Mouse (Mus musculus) liver, embryonic 16.5 days (tissue): ENCODE data around the gene Ttc16. TPM values are rescaled to one million over a fixed set of nuclear protein-coding genes. Genes with fewer than 3 reads are reported as not detected.

Source experiments
- ATAC-seq: fragments of 200-750 bp; cut with Nextera tagmentation; 2 replicates; pipeline ENCODE4 v1.8.0; 2017; ENCODE audit warnings: low read depth, mild to moderate bottlenecking, moderate number of reproducible peaks, moderate library complexity
- H3K27ac ChIP-seq: fragments of 300-500 bp; sonication (generic); 2 replicates; pipeline ENCODE4 v1.5.1; 2014; ENCODE audit warnings: mild to moderate bottlenecking, low read length
- H3K27me3 ChIP-seq: fragments of 300-500 bp; sonication (generic); 2 replicates; pipeline ENCODE4 v1.6.1; 2014; ENCODE audit warnings: low read depth, low read length, mixed read lengths; ENCODE audit not compliant: control insufficient read depth, insufficient read depth
- H3K36me3 ChIP-seq: fragments of 300-500 bp; sonication (generic); 2 replicates; pipeline ENCODE4 v1.6.1; 2014; ENCODE audit warnings: mild to moderate bottlenecking; ENCODE audit not compliant: control insufficient read depth, insufficient read depth
- H3K4me1 ChIP-seq: fragments of 300-500 bp; sonication (generic); 2 replicates; pipeline ENCODE4 v1.6.1; 2014; ENCODE audit warnings: low read depth, low read length, mixed read lengths; ENCODE audit not compliant: control insufficient read depth
- H3K4me2 ChIP-seq: fragments of 300-500 bp; sonication (generic); 2 replicates; pipeline ENCODE4 v1.6.1; 2014; ENCODE audit warnings: low read depth, low read length, mixed read lengths
- H3K4me3 ChIP-seq: fragments of 300-500 bp; sonication (generic); 2 replicates; pipeline ENCODE4 v1.5.1; 2014; ENCODE audit warnings: low read depth, mild to moderate bottlenecking, low read length
- H3K9ac ChIP-seq: fragments of 300-500 bp; sonication (generic); 2 replicates; pipeline ENCODE4 v1.6.1; 2014; ENCODE audit warnings: low read depth, low read length
- H3K9me3 ChIP-seq: fragments of 300-500 bp; sonication (generic); replicated peaks from 2 replicates; pipeline ENCODE4 v1.6.1; 2016; ENCODE audit warnings: low read length; ENCODE audit not compliant: control insufficient read depth
- WGBS: fragments of 180-500 bp; shearing (Covaris S2); extraction: QIAGEN DNeasy Blood & Tissue Kit; methylation state at CpG from one replicate; pipeline ENCODE4 v1.1.7; 2014; ENCODE audit not compliant: insufficient replicate concordance; 5-methylcytosine and 5-hydroxymethylcytosine counted together
- polyA plus RNA-seq: library from polyadenylated mRNA; unstranded; fragments of >200 nt; fragmentation: Nextera tagmentation; extraction: Ambion mirVana; gene quantifications from 2 replicates; pipeline ENCODE4 v1.2.1, GENCODE M21; 2015

Gene Ttc16
- polyA plus RNA-seq, 1 experiment from 2014 or later: 0.07 TPM

DNA sequence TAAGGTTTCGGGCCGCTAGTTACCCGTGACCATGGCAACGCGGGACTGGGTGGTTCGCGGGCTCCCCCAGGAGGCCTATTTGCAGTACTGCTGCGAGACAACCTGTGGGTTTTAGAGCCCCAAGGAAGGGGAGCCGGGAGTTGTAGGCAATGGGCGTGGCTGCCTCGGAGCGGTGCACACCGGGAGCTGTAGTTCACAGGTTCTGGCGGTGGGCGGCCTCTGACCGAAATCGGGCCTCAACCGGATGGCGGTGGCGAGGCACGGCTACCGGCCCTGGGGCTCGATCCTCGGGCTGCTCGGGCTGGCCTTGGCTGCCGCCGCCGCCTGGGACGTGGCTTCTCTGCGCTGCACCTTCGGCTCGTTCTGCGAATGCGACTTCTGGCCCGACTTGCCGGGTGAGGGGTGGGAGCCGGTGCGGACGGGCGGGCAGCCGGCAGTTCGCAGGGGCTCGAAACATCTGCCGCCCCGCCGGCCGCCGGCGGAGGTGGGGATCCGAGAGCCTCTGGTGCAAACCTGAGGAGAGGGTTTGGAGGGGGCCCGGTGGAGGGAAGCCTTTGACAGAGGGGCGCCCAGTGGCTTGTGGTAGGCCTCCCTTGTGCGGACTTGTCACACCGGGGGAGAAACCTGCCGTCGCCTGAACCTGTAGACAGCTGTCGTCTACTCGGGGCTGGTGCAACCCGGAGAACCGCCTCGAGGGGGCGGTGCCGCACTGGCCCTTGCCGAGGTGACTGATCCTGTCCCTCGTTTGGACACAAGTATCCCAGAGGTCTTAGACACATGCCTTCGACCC is 18.2 kb downstream of the Ttc16 start, which contains the start of gene Tor2a:
Gene Tor2a (plus strand): TSS at position 179 of the 790 bp plus-strand sequence.
- Histone ChIP-seq H3K27me3 (no peaks in the 10 kb centered on the region), H3K4me2 (peak within 1 kb of the TSS; percentile 99), H3K4me3 (peak within 1 kb of the TSS; percentile 83), H3K4me1 (peaks cover 7% of the 10 kb centered on the region), H3K9ac (peak within 1 kb of the TSS; percentile 80), H3K36me3 (no peaks in the 10 kb centered on the region), H3K27ac (peak within 1 kb of the TSS; percentile 76), H3K9me3 (no peaks in the 10 kb centered on the region)
- WGBS: under 1% methylated on average over 66 of the region's 66 CpGs
- ATAC-seq: peak; percentile 93

DNA sequence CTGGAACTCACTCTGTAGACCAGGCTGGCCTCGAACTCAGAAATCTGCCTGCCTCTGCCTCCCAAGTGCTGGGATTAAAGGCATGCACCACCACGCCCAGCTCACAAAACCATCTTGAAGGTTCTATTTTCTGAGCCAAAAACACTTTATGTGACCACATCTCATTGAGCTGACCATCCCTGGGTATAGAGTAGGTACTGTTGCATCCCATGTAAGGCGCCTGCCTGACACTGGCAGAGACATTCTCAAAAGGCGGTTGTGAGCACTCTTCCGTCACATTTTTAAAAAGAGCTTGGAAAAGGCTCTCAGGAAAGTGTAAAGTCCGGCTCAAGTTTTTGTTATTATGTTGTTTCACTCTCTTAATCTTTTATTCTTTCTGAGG is 18.8 kb downstream of the Ttc16 start:
- no peak for ATAC-seq
- H3K27me3 ChIP-seq: no peaks in the 10 kb centered on the region
- no peak overlapping the region for H3K9ac ChIP-seq
- H3K27ac ChIP-seq: no peak overlapping the region
- H3K9me3 ChIP-seq: no peaks in the 10 kb centered on the region
- peak overlapping the region; percentile 9; the same call in 1 of the 2 replicates for H3K4me3 ChIP-seq
- WGBS: 37% methylated on average over 6 of the region's 6 CpGs
- H3K4me1 ChIP-seq: peaks cover 7% of the 10 kb centered on the region
- H3K36me3 ChIP-seq: no peaks in the 10 kb centered on the region
- H3K4me2 ChIP-seq: peak overlapping the region; percentile 99; the same call in 1 of the 2 replicates

DNA sequence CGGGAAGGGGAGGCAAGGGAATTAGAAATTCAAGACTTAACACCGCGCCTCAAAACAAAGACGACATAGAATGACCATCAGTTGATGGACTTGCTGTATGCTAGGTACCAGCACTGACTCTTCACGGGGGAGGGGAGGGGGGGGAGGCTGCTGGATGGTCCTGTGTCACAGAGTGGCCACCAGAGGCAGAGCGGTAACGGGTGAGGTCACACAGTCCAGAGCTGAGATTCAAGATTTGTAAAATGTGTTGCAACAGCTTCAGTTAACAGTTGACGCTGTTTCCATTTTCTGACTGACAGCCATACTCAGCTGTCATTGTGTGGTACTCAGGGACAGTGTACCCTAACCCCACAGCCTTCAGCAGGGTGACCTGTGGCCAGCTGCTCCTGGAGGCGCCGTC is 23.3 kb downstream of the Ttc16 start:
- Histone ChIP-seq H3K4me3 (no peak overlapping the region), H3K36me3 (no peaks in the 10 kb centered on the region), H3K27ac (no peak overlapping the region), H3K27me3 (no peaks in the 10 kb centered on the region), H3K4me2 (no peak overlapping the region), H3K9ac (no peak overlapping the region), H3K9me3 (no peaks in the 10 kb centered on the region), H3K4me1 (peaks cover 2% of the 10 kb centered on the region; the same call in 1 of the 2 replicates)
- ATAC-seq: peak; percentile 30
- WGBS: 68% methylated on average over 10 of the region's 10 CpGs

DNA sequence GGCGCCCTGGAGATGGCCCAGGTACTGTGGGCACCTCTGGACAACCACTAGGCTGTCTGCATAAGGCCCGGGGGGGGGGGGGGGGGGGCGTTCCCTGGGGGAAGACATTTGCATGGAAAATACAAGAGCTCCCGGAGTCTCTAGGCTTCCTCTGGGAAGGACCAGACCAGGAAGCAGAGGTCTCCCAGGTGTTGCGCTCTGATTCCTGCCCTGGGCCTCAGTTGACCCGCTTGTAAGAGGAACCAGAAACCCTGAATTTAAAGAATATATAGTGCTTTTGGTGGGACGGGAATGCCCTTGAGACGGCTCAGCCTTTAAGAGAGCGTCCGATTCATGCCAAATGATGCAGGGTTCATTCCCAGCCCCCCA is 23.8 kb downstream of the Ttc16 start:
- Histone ChIP-seq H3K36me3 (no peaks in the 10 kb centered on the region), H3K9me3 (no peaks in the 10 kb centered on the region), H3K4me1 (peaks cover under 1% of the 10 kb centered on the region; the same call in 1 of the 2 replicates), H3K4me3 (peak overlapping the region; percentile 24), H3K27me3 (no peaks in the 10 kb centered on the region), H3K27ac (no peak overlapping the region), H3K9ac (no peak overlapping the region), H3K4me2 (peak overlapping the region; percentile 42)
- WGBS: 59% methylated on average over 9 of the region's 10 CpGs
- ATAC-seq: no peak

DNA sequence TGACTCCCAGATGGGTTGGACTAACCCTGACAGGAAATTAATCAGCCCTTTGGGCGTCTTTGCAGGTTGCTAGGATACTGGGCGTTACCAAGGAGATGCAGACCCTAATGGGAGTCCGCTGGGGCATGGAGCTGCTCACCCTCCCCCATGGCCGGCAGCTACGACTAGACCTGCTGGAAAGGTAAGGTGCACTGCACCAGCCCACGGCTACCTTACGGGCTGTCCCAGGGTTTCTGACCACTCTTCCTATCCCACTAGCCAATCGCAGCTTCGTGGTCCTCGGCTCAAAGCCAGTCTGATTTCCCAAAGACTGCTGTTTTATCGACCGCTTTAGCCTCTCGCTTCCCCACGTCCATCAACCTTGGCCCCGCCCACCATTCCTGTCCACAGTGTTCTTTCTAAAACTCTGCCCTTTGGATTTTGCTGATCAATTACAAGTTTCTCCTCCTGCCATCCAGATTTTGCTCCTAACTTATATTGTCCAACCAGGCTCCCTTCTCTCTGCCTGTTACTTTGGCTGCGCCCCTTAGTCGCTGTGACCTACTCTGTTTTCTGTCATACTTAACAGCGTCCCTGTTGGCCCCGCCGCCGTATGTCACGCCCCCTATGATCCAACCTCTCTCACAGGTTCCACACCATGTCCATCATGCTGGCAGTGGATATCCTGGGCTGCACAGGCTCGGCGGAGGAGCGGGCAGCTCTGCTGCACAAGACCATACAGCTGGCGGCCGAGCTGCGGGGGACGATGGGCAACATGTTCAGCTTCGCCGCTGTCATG is 24.4 kb downstream of the Ttc16 start:
- Histone ChIP-seq H3K27me3 (no peaks in the 10 kb centered on the region), H3K4me3 (peak overlapping the region; percentile 24), H3K9ac (no peak overlapping the region), H3K27ac (no peak overlapping the region), H3K9me3 (no peaks in the 10 kb centered on the region), H3K4me1 (no peaks in the 10 kb centered on the region), H3K36me3 (no peaks in the 10 kb centered on the region), H3K4me2 (peak overlapping the region; percentile 42)
- peak; percentile 84 for ATAC-seq
- WGBS: 62% methylated on average over 31 of the region's 31 CpGs

DNA sequence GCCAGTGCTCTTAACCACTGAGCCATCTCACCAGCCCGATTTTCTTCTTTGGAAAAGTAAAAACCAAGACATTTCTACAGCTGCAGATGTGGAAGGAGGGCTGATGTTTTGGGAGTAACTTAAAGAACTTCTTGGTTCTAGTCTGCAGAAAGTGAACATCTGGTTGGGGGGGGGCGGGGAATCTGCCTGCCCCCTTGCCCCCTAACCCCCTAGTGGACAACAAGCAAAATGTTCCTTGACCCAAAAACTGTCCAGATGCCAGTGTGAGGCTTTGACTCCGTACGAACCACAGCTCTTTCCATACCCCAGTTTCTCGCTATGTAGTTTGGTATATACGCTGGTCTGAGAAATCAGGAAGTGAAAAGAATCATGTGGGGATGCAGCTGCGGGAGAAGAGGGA is 25.2 kb downstream of the Ttc16 start:
- Histone ChIP-seq H3K36me3 (no peaks in the 10 kb centered on the region), H3K27me3 (no peaks in the 10 kb centered on the region), H3K4me1 (no peaks in the 10 kb centered on the region), H3K4me2 (no peak overlapping the region), H3K4me3 (no peak overlapping the region), H3K27ac (no peak overlapping the region), H3K9me3 (no peaks in the 10 kb centered on the region), H3K9ac (no peak overlapping the region)
- WGBS: 71% methylated on average over 7 of the region's 7 CpGs
- ATAC-seq: no peak

DNA sequence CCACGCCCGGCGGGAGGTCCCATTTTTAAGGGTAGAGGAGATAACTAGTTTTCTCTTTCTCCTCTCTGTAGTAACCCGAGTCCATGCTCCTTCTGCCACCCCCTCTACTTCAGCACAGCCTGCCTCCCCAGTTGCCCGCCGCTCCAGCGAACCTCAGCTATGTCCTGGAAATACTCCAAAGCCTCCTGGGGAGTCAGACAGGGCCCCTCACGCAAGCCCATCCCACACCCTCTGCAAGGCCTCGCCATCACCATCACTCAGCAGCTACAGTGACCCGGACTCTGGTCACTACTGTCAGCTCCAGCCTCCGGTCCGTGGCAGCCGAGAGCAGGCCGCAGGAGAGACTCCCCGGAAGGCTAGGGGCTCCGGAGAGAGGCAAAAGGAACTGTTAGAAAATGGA is 26.4 kb downstream of the Ttc16 start:
- WGBS: 74% methylated on average over 16 of the region's 16 CpGs
- Histone ChIP-seq H3K36me3 (no peaks in the 10 kb centered on the region), H3K27ac (no peak overlapping the region), H3K4me1 (no peaks in the 10 kb centered on the region), H3K4me2 (no peak overlapping the region), H3K27me3 (no peaks in the 10 kb centered on the region), H3K4me3 (no peak overlapping the region), H3K9me3 (no peaks in the 10 kb centered on the region), H3K9ac (no peak overlapping the region)
- no peak for ATAC-seq

DNA sequence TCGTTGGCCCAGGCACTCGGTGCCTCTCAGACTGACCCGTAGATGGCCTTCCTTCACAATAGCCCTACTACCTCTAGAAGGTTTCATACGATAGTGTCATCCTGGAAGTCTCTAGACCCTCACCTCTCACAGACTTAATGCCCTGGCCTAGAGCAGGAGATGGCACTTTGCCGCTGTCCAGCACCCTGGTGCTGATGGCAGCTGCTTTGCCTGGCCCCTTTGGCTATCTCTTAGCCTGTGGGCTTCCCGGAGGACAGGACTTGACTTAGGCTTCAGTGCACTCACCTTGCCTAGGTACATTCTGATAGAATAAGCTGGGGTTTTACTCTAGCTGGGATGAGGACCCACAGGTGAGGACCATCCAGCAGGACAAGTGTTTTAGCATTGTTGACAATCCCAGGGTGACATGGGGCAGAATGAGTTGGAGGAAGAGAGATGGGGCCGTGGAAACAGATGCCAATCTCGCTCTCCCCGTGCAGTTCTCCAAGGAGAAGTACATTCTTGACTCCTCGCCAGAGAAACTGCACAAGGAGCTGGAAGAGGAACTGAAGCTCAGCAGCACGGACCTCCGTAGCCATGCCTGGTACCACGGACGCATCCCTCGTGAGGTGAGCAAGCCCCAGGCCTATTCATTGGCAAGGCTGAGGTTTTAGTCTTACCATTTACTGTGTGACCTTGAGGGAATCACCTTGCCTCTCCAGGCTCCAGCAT is 31.0 kb downstream of the Ttc16 start:
- no peak overlapping the region for H3K4me3 ChIP-seq
- H3K27ac ChIP-seq: no peak overlapping the region
- no peaks in the 10 kb centered on the region for H3K36me3 ChIP-seq
- no peak for ATAC-seq
- 59% methylated on average over 15 of the region's 15 CpGs for WGBS
- no peak overlapping the region for H3K9ac ChIP-seq
- H3K9me3 ChIP-seq: no peaks in the 10 kb centered on the region
- H3K4me2 ChIP-seq: no peak overlapping the region
- H3K4me1 ChIP-seq: no peaks in the 10 kb centered on the region
- H3K27me3 ChIP-seq: peaks cover 13% of the 10 kb centered on the region; the same call in 1 of the 2 replicates
